Mouse (Mus musculus) forebrain, embryonic 13.5 days (tissue): ENCODE data around the gene Thrb. TPM values are rescaled to one million over a fixed set of nuclear protein-coding genes. Genes with fewer than 3 reads are reported as not detected.
A peak's percentile ranks its signal among the peaks of the same experiment; 100 is the strongest.

Experiments
- ATAC-seq: fragments of 200-750 bp; cut with Nextera tagmentation; 2 replicates; pipeline ENCODE4 v1.8.0; 2017
- H3K27ac ChIP-seq: fragments of 300-500 bp; sonication (generic); 2 replicates; pipeline ENCODE4 v1.5.1; 2015; ENCODE audit warnings: inconsistent platforms, mild to moderate bottlenecking, moderate library complexity
- H3K27me3 ChIP-seq: fragments of 300-500 bp; sonication (generic); 2 replicates; pipeline ENCODE4 v1.6.1; 2015; ENCODE audit warnings: mild to moderate bottlenecking, inconsistent platforms
- H3K36me3 ChIP-seq: fragments of 300-500 bp; sonication (generic); 2 replicates; pipeline ENCODE4 v1.6.1; 2015; ENCODE audit warnings: mild to moderate bottlenecking, inconsistent platforms; ENCODE audit not compliant: poor library complexity, severe bottlenecking
- H3K4me1 ChIP-seq: fragments of 300-500 bp; sonication (generic); 2 replicates; pipeline ENCODE4 v1.6.1; 2015; ENCODE audit warnings: inconsistent platforms
- H3K4me2 ChIP-seq: fragments of 300-500 bp; sonication (generic); 2 replicates; pipeline ENCODE4 v1.6.1; 2015; ENCODE audit warnings: inconsistent platforms, mild to moderate bottlenecking, moderate library complexity
- H3K4me3 ChIP-seq: fragments of 300-500 bp; sonication (generic); 2 replicates; pipeline ENCODE4 v1.5.1; 2015; ENCODE audit warnings: mild to moderate bottlenecking, inconsistent platforms
- H3K9ac ChIP-seq: fragments of 300-500 bp; sonication (generic); 2 replicates; pipeline ENCODE4 v1.6.1; 2015; ENCODE audit warnings: mild to moderate bottlenecking, inconsistent platforms
- H3K9me3 ChIP-seq: fragments of 300-500 bp; sonication (generic); replicated peaks from 2 replicates; pipeline ENCODE4 v1.6.1; 2016; ENCODE audit warnings: inconsistent platforms
- WGBS: fragments of 180-500 bp; shearing (Covaris S2); methylation state at CpG from one replicate; pipeline ENCODE4 v1.1.7; 2015; 5-methylcytosine and 5-hydroxymethylcytosine counted together
- polyA plus RNA-seq: library from polyadenylated mRNA; unstranded; fragments of >200 nt; fragmentation: Nextera tagmentation; extraction: Ambion mirVana; gene quantifications from 2 replicates; pipeline ENCODE4 v1.2.1, GENCODE M21; 2015

The Thrb gene
- 1.6 and 2.1 TPM in 2 replicates for polyA plus RNA-seq

DNA sequence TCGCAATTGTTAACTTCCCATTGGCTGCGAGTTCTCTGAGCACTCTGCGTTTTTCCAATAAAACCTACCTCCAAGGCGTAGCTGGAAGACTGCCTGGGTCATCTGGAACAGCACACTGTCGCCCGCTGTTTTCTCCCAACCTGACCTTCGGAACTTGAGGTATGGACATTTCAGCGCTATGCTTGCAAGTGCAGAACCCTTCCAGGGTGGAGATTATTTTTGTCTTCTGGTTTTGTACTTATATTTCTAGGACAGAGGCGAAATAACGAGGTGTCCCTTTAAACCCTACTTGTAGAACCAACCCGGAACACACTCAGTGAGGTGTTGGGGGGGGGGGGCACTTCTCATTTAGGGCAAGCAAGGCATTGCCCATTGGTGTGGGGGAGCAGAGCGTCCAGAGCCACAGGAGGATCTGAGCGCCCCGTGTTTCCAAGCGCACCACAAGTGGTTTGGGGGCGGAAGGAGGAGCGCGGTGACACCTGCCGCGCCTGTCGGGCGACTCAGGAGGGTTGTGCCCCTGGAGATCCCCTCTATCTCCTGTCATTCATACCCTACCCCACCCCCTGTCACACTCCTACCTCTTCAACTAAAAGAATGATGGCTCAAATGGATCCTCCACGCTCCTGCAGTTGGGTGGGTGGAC lies at the start of gene Thrb:
Gene Thrb, plus strand, starts transcription at position 576 of the 643 bp plus-strand sequence.
- Histone ChIP-seq H3K4me2 (peak within 1 kb of the TSS; percentile 99), H3K27ac (no peak within 1 kb of the TSS), H3K9me3 (no peaks in the 10 kb centered on the region), H3K4me1 (peaks cover 21% of the 10 kb centered on the region), H3K4me3 (peak within 1 kb of the TSS; percentile 72), H3K27me3 (peaks cover 22% of the 10 kb centered on the region), H3K36me3 (no peaks in the 10 kb centered on the region), H3K9ac (peak within 1 kb of the TSS; percentile 67)
- WGBS, result under 1% methylated on average over 23 of the region's 23 CpGs
- ATAC-seq, result peak; percentile 2; the same call in 1 of the 2 replicates

DNA sequence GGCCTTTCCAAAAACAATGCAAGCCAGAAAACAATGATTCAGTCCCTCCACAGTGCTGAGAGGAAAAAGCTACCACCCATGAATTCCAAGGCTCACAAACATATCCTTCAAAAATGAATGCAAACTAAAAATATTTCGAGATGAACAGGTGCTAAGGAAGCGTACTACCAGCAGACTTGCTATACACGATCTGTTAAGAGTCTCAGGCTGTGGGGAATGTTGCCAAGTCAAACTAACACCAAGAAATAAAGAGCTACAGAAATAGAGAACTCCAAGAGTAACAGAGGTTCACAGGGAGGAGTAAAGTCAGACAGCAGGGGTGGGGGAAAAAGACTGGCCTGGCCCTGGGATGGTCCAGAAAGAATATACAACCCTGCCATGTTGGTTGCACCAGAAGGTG lies 38.4 kb upstream of the Thrb start:
- H3K4me3 ChIP-seq, result no peak overlapping the region
- no peak for ATAC-seq
- no peak overlapping the region for H3K9ac ChIP-seq
- H3K27me3 ChIP-seq, result no peaks in the 10 kb centered on the region
- H3K4me2 ChIP-seq, result no peak overlapping the region
- no peak overlapping the region for H3K27ac ChIP-seq
- no peaks in the 10 kb centered on the region for H3K36me3 ChIP-seq
- WGBS, result 82% methylated on average over 3 of the region's 3 CpGs
- H3K4me1 ChIP-seq, result no peaks in the 10 kb centered on the region
- no peaks in the 10 kb centered on the region for H3K9me3 ChIP-seq

DNA sequence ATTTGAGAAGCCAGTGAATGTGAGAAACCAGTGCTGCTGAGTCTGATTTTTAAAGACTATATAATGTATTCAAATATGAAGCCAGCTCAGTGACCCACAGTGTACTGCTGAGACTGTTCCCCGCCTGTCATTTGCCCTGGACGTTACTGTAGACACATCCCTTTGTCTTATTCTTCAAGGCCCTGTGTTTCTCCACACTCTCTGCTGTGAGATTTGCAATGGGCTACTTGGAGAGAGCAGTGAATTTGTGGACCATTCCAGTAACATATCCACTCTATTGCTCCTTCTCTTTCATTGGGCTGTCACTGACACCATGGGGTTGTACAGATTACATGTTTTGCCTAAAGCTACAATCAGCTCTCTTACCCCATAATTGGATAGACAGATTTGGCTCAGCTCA lies 36.1 kb upstream of the Thrb start:
- no peak for ATAC-seq
- 54% methylated on average over 2 of the region's 2 CpGs for WGBS
- H3K4me3 ChIP-seq, result no peak overlapping the region

GRCm38 (mm10) chr14:17629215-17629614 lies 30.8 kb upstream of the Thrb start:
- Histone ChIP-seq H3K27ac (no peak overlapping the region), H3K9ac (no peak overlapping the region), H3K4me1 (no peaks in the 10 kb centered on the region), H3K27me3 (no peaks in the 10 kb centered on the region), H3K4me3 (no peak overlapping the region), H3K36me3 (no peaks in the 10 kb centered on the region), H3K4me2 (no peak overlapping the region), H3K9me3 (no peaks in the 10 kb centered on the region)
- WGBS, result 61% methylated on average over 5 of the region's 5 CpGs
- no peak for ATAC-seq

More for the DNA sequence above, 36.1 kb upstream of the Thrb start:
- Histone ChIP-seq H3K27me3 (no peaks in the 10 kb centered on the region), H3K9me3 (no peaks in the 10 kb centered on the region), H3K9ac (no peak overlapping the region), H3K4me2 (no peak overlapping the region), H3K27ac (no peak overlapping the region), H3K4me1 (no peaks in the 10 kb centered on the region), H3K36me3 (no peaks in the 10 kb centered on the region)

DNA sequence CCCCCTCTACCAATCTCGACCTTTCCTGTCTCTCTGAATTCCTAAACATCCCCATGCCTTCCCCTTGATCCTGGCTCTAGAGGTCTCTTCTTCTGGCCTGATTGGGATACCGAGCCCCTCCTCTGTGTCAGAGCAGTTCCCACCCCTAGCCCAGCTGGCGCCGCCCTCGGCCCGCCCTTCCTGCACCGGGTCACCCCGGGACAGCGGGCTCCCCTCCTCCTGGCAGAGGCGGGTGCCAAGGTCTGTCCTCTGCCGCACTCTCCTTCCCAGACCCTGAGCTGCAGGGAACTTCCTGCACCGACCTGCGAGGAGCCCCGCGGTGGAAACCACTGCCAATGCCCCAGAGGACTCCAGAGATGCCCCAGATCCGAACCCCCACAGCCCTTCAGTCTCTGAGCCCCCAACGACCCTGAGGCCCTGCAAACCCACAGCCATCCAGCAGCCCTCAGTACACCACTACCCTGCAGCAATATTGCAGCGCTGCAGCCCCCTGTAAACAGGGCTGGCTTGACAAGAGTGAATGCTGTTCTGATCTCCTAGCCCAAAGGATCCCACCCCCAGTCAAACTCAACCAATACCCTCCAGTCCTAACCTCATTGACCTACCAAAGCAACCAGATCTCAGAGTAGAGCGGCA lies 27.1 kb upstream of the Thrb start:
- H3K9me3 ChIP-seq, result no peaks in the 10 kb centered on the region
- no peaks in the 10 kb centered on the region for H3K36me3 ChIP-seq
- no peak overlapping the region for H3K4me3 ChIP-seq
- peak overlapping the region; percentile 38 for H3K4me2 ChIP-seq
- 7% methylated on average over 19 of the region's 19 CpGs for WGBS
- no peak overlapping the region for H3K9ac ChIP-seq
- no peaks in the 10 kb centered on the region for H3K4me1 ChIP-seq
- H3K27ac ChIP-seq, result no peak overlapping the region
- H3K27me3 ChIP-seq, result no peaks in the 10 kb centered on the region
- peak; percentile 67 for ATAC-seq

GRCm38 (mm10) chr14:17636971-17637370 lies 23.1 kb upstream of the Thrb start:
- Histone ChIP-seq H3K4me1 (no peaks in the 10 kb centered on the region), H3K27me3 (no peaks in the 10 kb centered on the region), H3K27ac (no peak overlapping the region), H3K9me3 (no peaks in the 10 kb centered on the region), H3K4me2 (no peak overlapping the region), H3K36me3 (no peaks in the 10 kb centered on the region), H3K4me3 (no peak overlapping the region), H3K9ac (no peak overlapping the region)
- no peak for ATAC-seq
- 74% methylated on average over 3 of the region's 3 CpGs for WGBS

DNA sequence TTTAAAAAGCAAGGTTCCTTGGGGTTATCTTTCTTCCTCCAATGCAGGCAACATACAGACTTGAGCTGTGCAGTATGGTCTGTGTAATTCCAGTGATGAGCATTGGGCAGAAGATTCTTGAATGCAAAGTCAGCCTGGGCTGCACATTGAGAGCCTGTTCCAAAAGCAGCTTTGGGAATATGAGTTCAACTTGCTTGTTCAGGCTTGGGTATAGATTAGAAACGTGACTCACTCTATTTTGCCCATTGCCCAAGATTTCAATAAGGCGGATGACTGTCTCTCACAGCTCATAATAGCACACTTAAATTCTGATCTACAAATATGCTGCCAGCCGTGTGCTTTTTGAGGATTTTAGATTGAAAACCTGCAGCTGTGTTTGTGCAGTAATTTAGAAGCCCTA lies 18.3 kb upstream of the Thrb start:
- peak; percentile 45; the same call in 1 of the 2 replicates for ATAC-seq

DNA sequence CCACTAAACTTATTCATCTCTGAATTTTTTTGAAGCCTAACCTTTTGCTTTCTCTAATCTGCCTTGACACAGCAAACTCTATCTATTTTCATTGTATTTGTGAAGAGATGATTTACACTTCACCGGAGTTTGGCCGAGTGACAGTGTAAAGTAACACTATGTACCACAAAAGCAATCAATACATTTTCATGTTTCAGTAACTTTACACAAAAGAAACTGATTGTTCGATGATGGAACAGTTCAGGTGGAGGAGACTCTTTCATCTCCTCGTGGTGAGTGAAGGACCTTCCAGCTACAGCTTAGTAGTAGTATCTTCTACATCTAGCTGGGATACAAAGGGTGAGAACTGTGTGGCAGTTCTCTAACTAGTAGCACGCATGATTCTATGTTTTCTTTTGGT lies 5.0 kb upstream of the Thrb start:
- ATAC-seq, result no peak
- H3K4me2 ChIP-seq, result no peak overlapping the region
- WGBS, result 43% methylated on average over 5 of the region's 5 CpGs

More for the DNA sequence above, 18.3 kb upstream of the Thrb start:
- Histone ChIP-seq H3K27ac (no peak overlapping the region), H3K4me1 (no peaks in the 10 kb centered on the region), H3K27me3 (no peaks in the 10 kb centered on the region), H3K4me3 (no peak overlapping the region), H3K9ac (no peak overlapping the region), H3K9me3 (no peaks in the 10 kb centered on the region), H3K36me3 (no peaks in the 10 kb centered on the region), H3K4me2 (no peak overlapping the region)
- WGBS, result 69% methylated on average over 3 of the region's 3 CpGs

GRCm38 (mm10) chr14:17659031-17659430 lies 1.0 kb upstream of the Thrb start:
- peak overlapping the region; percentile 99 for H3K4me2 ChIP-seq
- peaks cover 22% of the 10 kb centered on the region for H3K27me3 ChIP-seq
- no peak overlapping the region for H3K27ac ChIP-seq
- H3K36me3 ChIP-seq, result no peaks in the 10 kb centered on the region
- ATAC-seq, result peak; percentile 70
- H3K9me3 ChIP-seq, result no peaks in the 10 kb centered on the region
- no peak overlapping the region for H3K9ac ChIP-seq
- H3K4me1 ChIP-seq, result peaks cover 21% of the 10 kb centered on the region
- WGBS, result 0% methylated on average over 9 of the region's 10 CpGs
- H3K4me3 ChIP-seq, result peak overlapping the region; percentile 72; the same call in 1 of the 2 replicates

More for the DNA sequence above, 5.0 kb upstream of the Thrb start:
- Histone ChIP-seq H3K27me3 (peaks cover 3% of the 10 kb centered on the region; the same call in 1 of the 2 replicates), H3K4me1 (peaks cover 9% of the 10 kb centered on the region), H3K9ac (no peak overlapping the region), H3K9me3 (no peaks in the 10 kb centered on the region), H3K36me3 (no peaks in the 10 kb centered on the region), H3K4me3 (no peak overlapping the region), H3K27ac (no peak overlapping the region)

DNA sequence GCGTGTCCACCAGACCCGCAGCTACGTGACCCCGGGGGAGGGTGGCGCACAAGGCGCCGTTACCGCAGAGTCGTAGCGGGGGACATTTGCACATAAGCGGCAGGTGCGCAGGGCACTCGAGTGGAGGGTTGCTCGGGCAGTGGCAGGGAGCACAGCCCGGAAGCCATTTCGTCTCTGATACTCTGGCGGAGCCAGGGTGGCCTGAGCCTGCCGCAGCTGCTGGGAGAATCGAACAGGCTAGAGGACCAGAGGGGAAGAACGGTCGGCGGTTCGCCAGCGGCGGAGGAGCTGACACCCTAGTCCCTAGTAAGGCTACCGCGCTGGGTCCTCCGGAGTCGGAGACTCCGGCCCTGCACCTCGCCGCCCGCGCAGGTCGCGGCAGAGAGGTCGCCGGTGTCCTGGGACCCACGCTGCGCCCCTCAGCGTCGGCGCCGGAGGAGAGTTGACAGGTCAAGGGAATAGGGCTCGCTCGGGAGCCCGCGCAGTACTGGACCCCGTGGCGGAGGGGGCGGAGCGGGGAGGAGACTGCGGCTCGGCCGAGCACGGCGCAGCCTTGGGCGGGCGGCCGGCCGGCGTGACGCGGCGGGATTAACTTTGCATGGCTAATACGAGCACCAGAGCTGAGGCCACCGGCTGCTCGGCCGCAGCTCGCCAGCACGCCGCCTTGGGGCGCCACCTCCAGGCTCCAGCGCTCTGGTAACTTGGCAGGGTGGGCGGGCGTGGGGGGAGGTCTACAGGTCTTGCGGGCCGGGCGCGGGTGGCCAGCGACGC lies 453 bp downstream of the Thrb start:
- H3K9me3 ChIP-seq, result no peaks in the 10 kb centered on the region
- H3K4me3 ChIP-seq, result peak overlapping the region; percentile 72
- peak overlapping the region; percentile 99 for H3K4me2 ChIP-seq
- ATAC-seq, result peak; percentile 91
- peaks cover 22% of the 10 kb centered on the region for H3K27me3 ChIP-seq
- H3K9ac ChIP-seq, result peak overlapping the region; percentile 67
- H3K4me1 ChIP-seq, result peaks cover 21% of the 10 kb centered on the region
- no peak overlapping the region for H3K27ac ChIP-seq
- no peaks in the 10 kb centered on the region for H3K36me3 ChIP-seq
- under 1% methylated on average over 75 of the region's 82 CpGs for WGBS

DNA sequence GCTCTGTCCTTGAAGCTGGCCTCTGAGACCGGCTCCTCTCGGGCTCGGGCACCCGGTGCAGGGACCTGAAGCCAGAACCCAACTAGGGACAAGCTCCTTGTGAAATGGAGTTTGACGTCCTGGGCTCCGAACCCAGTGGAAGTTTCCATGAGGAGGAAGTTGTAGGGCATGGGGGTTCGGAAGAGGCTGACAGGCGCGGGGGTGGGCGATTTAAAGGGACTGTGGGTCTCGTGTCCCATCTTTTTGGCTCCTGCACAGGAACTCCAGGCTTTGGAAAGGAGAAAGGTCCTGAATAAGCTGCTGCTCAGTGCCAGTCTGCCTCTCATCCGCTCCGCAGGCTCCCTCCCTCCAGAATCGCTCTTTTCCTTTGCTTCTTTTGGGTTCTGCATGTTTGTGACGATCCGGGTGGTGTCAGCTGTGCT lies 1.1 kb downstream of the Thrb start:
- ATAC-seq, result peak; percentile 27
- under 1% methylated on average over 16 of the region's 16 CpGs for WGBS
- no peak overlapping the region for H3K27ac ChIP-seq

DNA sequence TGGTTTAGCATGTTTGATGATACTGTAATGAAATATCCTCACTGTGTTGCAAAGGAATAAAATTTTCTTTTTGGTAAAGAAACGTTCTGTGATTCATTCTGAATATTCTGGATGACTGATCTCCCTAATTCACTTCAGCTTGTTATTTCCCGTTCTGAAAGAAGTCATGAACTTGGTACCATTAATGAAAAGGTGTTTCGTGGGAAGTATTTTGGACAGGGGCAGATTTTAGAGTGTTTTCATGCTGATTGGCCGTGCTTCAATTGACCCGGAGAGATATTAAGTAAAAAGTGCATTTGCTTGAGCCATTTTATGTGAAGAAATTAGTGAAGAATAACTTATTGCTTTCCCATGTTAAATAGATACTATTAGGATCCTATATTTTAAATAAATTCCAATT lies 2.0 kb downstream of the Thrb start:
- no peak overlapping the region for H3K9ac ChIP-seq
- H3K4me2 ChIP-seq, result no peak overlapping the region
- peaks cover 22% of the 10 kb centered on the region for H3K27me3 ChIP-seq
- WGBS, result 30% methylated on average over 5 of the region's 5 CpGs
- no peak for ATAC-seq
- no peaks in the 10 kb centered on the region for H3K36me3 ChIP-seq
- H3K4me1 ChIP-seq, result peaks cover 21% of the 10 kb centered on the region
- no peak overlapping the region for H3K4me3 ChIP-seq
- H3K9me3 ChIP-seq, result no peaks in the 10 kb centered on the region
- H3K27ac ChIP-seq, result no peak overlapping the region

More for the DNA sequence above, 1.1 kb downstream of the Thrb start:
- H3K4me2 ChIP-seq, result peak overlapping the region; percentile 99
- no peaks in the 10 kb centered on the region for H3K9me3 ChIP-seq
- peak overlapping the region; percentile 72 for H3K4me3 ChIP-seq
- peak overlapping the region; percentile 67 for H3K9ac ChIP-seq
- no peaks in the 10 kb centered on the region for H3K36me3 ChIP-seq
- peaks cover 21% of the 10 kb centered on the region for H3K4me1 ChIP-seq
- H3K27me3 ChIP-seq, result peaks cover 22% of the 10 kb centered on the region
